Mouse (Mus musculus) megakaryocyte progenitor cell, adult 5-6 weeks (primary cell): Measurements from ENCODE around the gene Spsb4. TPM values are rescaled to one million over a fixed set of nuclear protein-coding genes. Genes with fewer than 3 reads are reported as not detected.

Experiments
- ATAC-seq: replicated peaks from 2 replicates; pipeline ENCODE4 v1.8.0; 2016; ENCODE audit warnings: mild to moderate bottlenecking, moderate TSS enrichment, inconsistent platforms; ENCODE audit not compliant: poor library complexity
- total RNA-seq, 2 experiments: library from RNA; stranded (forward) in 1 of 2; stranded (reverse) in 1 of 2; fragments of 157-497, 149-512 nt in 1 of 2; fragments of 200-1000 nt in 1 of 2; gene quantifications; 2 replicates each; pipeline versions ENCODE4 v1.2.3 to v1.2.4; 2015 to 2017

Spsb4 gene
- total RNA-seq, 2 experiments from 2014 or later, result 2.5 to 4.2 TPM

DNA sequence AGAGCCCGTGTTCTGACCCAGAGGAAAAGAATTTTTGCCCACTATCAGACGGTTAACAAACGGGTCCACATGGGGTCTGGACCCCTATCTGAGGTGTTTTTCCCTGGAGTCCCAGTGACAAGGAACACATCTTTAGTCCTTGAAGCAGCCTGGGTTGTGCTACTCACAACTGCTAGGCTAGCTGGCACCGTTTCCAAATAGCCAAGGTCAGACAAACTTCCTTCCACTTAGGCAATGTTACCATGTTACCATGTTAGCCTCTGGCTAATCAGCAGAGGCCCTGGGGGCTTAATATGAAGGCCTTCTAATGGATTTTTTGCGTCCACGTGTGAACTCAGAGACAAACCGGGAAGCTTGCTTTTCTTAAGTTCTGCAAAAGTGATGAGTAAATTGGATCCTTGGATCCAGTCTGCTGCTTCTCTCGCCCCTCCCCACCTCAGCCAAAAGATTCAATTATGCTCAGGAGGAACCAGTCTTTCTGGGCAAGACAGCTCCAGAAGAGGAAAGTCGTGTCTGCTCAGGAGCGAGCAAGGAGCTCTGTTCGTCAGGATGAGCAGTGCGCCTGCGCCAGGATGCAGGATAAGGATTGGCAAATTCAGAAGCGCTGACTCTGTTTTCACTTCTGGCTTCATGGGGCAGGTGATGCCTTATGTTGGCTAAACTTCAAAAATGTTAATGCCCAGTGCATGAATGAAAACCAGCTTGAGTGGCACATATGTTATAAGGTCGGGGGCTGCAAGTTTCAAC lies 64.4 kb downstream of the Spsb4 start:
- no peak for ATAC-seq

DNA sequence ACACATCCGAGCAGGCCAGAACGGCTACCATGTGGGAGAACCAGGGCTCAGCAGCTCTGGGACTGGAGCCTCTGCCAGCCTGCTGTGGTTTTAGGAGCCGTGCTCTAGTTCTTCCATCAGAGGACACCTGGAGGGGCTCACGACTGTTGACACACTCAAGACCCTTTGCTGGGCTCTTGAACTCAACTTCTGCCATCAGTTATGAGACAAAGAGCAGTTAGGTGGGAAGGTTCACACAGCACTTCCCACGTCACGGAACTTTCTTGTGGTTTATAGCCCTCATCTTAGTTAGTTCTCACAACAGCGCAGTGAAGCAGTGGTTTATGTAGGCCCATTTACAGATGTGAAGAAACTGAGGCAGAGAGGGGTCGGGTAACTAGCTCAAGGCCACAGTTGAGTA lies 65.2 kb downstream of the Spsb4 start:
- no peak for ATAC-seq

DNA sequence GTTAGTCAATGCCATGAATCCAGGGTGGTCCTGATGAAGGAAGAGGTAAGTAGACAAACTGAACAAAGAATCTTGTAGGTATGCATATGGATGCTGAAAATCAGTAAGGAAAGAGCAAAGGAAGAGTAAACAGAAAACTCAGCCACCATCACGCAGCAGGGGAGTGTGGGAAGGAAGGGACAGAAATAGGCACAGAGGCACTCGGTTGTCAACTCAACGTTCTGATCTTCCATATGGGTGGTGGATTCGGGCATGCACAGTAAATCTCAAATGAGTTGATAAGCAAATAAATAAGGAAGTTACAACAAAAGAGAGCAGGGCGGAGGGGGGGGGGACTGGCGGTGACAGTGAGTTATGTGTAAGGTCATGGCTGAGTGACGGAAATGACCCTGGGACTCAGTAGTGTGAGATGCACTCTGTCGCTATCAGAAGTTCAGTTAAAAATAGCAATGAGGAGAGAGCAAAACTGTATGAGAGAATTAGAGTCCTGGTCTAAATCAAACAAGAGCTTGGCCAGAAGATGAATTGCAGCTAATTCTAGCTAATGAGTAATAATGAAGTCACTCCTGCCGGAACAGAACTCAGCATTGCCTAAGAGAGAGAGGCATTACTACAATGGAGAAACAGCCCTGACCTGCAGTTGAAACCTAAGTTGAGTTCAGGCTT lies 66.2 kb downstream of the Spsb4 start:
- ATAC-seq, result peak; percentile 74

DNA sequence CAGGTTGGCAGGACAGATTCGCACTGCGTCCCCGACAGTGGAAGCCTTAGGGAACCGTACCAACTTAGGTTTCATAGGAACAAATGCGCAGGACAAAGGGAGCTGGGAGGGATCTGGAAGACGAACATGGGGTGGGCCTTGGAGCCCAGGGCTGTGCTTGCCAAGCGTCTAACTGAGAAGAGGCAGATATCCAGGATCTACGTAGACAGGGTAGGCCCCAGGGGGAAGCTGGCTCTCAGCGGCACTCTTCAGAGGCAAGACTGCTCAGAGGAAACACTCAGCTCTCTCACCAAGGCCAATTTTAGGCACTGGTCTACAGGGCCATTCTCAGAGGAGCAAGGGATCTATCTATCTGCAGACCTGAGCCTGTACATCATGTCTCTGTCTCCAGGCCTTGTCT lies 69.1 kb downstream of the Spsb4 start:
- ATAC-seq, result no peak

DNA sequence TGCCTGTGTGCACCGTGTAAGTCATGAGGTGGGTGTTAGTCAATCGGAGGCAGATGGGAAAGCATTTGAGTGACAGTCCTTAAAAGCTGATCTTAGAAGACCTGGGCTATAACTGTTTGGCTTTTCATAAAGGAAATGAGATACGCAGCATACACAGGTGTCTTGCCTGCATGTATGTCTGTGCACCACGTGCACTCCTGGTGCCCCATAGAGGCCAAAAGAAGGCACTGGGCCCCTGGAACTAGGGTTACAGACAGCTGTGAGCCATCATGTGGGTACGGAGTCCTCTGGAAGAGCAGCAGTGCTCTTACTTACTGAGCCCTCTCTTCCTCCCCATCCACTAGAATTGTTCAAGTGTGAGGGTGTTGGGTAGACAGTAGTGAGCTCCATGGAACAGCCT lies 70.1 kb downstream of the Spsb4 start:
- no peak for ATAC-seq

DNA sequence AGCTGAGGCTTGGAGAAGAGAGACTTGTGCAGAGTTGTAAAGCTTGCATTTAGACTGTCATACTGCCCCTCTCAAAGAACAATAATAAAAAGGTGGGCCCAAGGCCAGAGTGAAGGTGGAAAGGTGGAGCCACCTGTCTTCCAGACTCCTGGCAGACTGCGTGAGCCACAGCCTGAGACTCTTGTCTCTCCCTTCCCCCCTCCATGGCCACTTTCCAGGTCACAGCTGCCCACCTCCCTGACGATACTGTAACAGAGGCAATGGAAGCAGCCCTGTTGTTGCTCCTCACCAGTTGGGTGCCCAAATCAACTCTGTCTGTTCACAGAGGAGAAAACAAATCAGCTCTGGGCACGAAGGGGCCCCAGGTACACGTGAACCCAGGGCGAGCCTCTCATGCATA lies 71.5 kb downstream of the Spsb4 start:
- no peak for ATAC-seq

DNA sequence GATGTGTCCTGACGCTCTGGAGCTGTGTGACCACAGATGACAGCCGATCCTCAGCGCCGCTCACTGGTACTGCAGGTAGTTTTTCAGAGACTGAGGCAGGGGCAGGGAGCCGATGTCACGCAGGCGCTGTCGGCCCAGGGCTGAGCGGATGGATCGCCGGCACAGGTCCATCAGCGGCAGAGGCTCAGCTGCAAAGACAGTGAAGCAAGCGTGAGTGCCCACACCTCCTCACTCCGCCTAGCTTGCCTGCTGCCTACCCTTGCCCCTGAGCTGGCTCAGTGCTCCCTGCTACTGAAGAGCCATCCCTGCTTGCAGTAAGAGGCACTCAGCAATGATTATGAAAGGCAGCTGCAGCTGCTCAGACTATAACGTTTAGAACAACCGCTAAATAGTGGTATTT lies 74.1 kb downstream of the Spsb4 start:
- ATAC-seq, result no peak

DNA sequence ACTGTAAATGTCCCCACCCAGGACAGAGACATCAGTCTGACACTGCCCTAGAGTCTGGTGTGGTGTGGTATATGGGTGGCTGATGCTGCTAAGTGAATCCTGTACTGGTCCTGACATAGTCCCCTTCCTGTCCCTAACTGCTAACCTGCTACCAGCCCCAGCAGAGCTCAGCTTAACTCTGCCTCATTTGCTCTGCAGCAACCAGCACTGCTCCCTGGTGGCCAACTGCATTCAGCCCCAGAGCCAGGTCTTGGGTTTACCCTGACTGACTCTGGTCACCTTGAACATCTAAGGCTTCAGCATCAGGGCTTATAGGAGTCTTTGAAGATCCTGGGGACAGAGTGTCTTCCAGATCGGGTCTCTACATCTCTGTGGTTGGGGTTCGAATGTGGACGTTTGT lies 75.7 kb downstream of the Spsb4 start:
- peak; percentile 85 for ATAC-seq

DNA sequence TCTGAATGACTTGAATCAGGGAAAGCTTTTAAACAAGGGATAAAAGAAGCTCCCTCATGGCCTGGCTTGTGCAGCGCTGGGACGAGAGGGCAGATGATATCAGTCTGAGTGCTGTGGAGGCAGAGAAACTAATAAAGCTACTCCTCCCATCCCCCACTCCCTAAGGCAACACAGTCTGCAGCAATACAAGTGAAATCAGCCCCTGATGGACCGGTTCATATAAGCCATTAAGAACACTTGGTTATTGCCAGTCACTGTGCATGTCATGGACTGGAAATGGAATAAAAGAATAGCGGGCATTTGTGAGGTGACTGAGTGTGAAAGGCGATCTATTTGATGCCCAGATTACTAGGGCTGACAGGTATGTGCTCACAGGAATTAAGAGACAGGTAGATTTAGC lies 79.8 kb downstream of the Spsb4 start:
- no peak for ATAC-seq

DNA sequence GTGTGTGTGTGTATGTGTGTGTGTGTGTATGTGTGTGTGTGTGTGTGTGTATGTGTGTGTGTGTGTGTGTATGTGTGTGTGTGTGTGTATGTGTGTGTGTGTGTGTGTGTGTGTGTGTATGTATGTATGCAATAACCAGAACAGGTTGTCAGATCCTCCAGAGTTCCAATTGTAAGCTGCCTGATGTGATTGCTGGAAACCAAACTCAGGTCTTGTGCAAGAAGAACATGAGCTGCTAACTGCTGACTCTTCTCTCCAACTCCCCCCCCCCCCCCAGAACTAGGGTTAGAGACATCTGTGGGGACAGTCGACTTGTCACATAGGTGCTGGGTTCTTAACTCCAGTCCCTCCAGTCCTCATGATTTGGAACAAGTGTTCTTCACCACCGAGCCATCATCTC lies 82.2 kb downstream of the Spsb4 start:
- peak; percentile 12; the same call in 1 of the 2 replicates for ATAC-seq

DNA sequence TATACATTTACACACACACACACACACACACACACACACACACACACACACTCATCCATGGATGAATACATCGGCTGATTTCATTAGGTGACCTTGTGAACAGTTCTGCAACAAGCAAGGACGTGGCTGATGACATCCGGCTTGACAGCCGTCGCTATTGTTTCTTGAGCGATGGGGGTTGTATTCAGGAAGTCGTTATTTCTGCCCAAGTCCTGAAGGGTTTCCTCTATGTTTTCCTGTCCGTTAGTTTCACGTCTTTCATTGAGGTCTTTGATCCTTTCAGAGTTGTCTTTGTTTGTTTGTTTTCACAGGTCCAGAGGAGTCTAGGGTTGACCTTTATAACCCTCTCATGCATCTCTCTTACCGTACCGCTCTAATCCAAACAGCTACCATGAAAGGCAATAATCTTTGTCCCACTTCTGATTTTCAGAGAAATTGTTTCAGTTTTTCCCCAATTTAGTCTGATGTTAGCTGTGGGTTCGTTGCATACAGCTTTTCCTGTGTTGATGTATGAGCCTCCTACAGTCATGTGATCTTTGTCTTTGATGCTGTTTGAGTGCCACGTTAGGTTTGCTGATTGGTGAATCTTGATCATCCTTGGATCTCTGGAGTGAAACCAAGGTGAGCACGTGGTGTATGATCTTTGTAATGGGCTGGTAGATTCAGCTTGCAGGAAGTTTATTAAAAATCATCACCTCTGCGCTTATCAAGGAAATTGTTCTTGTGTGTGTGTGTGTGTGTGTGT lies 82.9 kb downstream of the Spsb4 start:
- peak; percentile 90 for ATAC-seq

DNA sequence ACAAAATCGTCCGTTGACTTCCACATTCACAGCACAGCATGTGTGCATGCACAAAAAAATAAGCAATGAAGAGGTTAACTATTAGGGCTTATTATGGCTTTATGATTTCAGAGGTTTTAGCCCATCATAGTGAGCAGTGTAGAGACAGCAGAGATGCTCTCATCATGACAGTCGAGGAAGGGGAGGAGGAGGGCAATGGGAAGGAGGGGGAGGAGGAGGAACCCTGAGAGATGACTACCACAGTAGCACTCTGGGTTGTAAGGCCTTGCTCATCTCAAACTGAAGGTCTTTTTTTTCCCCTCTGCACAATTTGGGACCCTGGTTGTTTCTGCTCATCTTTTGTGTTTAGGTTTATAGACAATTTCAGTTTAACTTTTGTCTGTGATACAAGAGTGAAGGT lies 83.8 kb downstream of the Spsb4 start:
- no peak for ATAC-seq

DNA sequence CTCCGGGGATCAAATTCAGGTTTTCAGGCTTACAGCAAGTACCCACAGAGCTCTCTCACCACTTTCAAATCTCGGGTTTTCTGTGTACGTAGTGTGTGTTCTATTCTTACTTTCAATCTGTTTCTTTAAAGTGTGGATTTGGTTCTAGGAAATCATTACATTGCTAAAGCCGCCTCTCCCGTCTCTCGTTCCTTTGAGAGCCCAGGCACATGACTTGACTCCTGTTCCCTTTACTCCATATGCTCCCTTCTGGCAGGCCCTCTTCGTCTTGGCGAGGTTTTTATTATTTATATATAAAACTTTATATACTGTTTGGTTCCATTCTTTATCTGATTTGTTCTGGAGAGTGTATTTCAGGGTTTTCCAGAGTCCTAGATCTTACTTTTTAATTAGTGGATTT lies 85.9 kb downstream of the Spsb4 start:
- ATAC-seq, result no peak

DNA sequence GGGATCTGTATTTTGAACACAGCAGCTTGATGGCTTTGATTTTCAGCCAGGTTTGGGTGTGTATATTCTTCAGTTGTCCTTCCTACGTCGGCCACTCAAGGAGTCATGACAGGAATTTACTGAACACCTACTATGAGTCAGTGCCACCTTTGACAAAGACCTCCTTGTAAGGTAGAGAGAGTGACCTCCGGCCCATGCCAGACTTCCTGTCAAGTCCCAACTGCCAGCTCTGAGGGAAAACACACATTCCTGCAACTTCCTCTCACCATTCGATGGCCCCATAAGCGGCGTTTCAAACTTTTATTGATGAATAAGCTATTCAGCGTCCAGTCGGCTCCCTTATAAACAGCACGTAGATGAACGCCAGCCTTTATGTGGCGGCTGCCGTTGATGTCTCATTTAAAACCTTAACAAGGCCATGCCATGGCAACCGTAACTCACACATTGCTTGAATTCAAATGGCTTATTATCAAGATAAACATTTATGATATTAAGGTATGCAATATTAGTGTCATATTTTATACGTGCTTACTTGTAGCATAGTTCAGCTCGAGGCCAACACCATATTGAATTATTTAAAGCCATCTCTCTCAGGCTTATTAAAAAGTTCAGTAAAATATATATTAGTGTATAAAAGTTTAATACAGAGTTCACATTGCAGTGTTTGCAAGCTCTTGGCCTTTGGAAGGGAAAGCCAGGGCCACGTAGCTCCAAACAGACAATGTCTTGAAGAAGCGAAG lies 94.9 kb downstream of the Spsb4 start:
- ATAC-seq, result peak; percentile 54; the same call in 1 of the 2 replicates

DNA sequence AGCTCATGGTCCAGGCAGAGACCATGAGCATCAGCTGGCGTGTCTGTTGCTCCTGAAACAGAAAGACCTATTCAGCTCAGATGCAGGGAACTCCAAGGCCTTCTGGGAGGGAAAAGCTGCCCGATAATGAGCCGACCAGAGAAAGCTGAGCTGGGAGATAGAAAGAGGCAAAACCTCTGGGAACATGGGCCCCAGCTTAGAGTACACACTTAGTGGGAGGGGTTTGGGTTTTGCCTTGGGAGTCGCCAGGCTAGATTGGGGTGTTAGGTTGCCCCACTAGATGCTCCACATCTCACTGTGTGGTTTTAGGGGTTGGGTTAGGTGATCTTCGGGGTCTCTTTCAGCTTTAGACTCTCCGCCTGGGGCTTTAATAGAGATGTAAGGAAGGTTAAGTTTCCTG lies 95.5 kb downstream of the Spsb4 start:
- no peak for ATAC-seq

DNA sequence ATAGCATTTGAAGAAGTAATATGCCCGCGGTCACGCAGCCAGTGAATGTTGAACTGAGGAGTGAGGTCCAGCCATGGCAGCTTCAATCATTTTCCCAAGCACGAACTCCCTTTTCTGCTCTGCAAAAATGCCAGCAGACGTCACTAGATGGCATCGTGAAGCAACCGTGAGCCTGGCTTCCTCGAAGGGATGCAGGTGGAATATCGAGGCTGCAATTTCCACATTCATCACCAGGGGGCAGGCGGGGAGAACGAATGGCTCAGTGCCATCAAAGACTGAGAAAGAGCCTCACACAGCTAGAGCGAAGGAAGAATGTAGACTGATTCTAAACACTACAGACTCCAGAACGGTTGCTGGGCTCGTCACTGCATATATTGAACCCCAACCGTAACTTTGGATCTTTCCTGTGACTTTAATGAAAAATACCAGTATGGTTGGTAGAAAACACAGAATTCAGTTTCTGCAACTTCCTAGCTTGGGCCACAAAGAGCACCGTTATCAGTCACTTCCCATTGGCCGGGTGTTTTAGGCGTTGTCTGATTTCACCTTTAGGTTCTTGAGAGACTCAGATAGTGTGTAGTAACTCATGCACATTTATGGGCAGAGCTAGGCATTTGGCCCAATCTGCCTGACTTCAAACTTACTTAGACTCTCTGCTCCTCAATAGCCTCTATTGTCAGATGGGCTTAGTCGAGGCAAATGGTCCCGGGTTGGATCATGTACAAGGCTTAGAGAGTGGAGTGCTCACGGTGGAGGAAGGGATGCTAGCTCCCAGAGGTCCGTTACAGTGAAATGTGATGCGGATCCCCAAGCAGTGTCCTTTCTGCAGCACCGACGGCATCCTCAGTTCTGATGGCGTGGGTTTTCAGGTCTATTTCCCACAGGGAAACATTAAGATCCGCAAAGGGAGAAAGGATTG lies 101.8 kb downstream of the Spsb4 start:
- ATAC-seq, result peak; percentile 99

DNA sequence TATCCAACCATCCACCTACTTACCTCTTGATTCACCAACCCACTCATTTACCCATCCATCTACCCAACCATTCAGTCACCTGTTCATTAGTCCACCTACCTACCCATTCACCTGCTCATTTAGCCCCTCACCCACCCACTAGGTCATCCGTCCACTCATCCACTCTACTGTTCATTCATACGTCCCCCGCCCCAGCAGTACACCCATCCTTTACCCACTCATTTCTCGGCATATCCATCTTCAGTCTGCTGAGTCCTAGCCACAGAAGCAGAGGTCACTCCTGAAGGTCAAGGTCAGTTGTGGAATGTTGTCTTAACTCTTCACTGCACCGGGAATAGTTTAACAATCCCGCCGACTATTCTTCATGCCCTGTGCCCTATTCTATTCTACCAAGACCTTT lies 102.6 kb downstream of the Spsb4 start:
- no peak for ATAC-seq

DNA sequence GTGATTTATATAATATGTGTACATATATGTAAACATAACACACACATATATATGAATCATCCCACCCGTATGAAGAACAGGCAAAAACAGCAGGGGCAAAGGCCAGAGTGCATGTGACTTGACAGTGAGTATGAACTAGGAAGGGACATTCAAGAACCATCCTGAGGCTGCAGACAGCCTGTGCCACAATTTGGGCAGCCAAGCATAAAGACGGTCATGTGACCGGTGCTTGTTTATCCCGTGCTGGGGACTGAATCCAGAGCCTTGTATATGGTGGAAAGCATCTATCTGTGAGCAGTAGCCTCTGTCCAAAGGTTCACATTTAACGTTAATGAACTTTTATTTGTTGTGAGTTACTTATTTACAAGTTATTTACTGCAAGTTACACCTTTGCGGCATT lies 103.8 kb downstream of the Spsb4 start:
- no peak for ATAC-seq

DNA sequence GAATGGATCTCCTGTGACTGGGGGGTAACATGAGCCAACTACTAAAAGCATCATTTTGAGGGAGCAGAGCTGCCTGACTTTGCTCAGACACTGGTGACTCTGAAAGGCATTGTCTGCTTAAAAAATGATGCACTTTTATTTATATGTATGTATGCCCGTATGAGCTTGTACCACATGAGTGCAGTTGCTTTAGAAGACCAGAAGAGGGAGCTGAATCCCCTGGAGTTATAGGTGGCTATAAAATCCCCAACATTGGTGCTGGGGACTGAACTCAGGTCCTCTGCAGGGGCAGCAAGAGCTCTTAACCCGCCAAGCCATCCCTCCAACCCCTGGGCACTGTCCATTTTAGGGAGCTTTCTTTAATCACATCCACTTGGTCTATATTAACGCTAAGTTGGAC lies 104.6 kb downstream of the Spsb4 start:
- no peak for ATAC-seq

DNA sequence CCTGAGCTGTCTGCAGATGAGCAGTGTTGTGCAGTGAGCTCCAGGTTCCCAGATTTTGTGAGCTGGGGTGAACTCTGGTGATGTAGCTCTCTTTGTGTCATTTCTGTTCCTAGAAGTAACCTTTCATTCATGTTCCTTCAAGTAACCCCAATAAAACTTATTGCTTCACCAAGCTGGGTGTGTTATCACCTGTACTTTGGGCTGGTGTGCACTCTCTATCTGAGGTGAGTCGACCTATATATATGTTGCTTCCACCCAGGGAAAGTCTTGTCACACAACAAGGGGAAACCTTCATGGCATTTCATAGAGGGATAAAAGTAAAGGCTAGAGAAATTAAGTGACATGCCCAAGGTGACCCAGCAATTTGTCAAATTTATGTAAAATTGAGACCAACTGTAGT lies 109.1 kb downstream of the Spsb4 start:
- no peak for ATAC-seq
